Mouse (Mus musculus): ENCODE results near the gene Grid1. TPM values are rescaled to one million over a fixed set of nuclear protein-coding genes. Genes with fewer than 3 reads are reported as not detected.

Gene Grid1
- polyA plus RNA-seq, 1 experiment from 2014 or later = 0.24 TPM

DNA sequence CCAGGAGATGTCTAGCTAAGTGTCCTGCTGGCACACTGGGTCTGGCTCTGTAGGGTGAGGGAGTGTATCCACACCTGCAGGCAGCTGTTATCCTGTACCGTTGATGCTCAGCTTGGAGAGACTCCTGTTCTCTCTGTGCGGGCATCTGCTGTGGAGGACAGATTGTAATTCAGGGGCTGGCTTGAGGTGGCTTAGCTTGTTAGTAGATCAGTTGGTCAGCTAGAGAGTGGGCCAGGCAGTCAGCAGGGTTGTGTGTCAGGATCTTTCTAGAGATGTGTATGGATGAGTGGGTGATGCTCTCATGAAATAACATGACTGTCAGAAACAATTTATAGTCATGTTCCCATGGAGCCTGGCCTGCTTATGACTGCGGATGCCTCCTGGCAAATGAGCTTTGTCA lies 24.3 kb downstream of the Grid1 start:
- peaks cover 6% of the 10 kb centered on the region; the same call in 1 of the 2 replicates for H3K4me1 ChIP-seq
- DNase-seq (ENCODE audit: extremely low spot score, low spot score) = no peak
- WGBS = 90% methylated on average over 3 of the region's 3 CpGs
- no peak overlapping the region for H3K27ac ChIP-seq
- no peaks in the 10 kb centered on the region for H3K36me3 ChIP-seq (replicated peaks)
- H3K27me3 ChIP-seq (ENCODE audit: poor library complexity, severe bottlenecking) = no peaks in the 10 kb centered on the region
- no peaks in the 10 kb centered on the region for H3K9me3 ChIP-seq
- no peak overlapping the region for H3K4me3 ChIP-seq

DNA sequence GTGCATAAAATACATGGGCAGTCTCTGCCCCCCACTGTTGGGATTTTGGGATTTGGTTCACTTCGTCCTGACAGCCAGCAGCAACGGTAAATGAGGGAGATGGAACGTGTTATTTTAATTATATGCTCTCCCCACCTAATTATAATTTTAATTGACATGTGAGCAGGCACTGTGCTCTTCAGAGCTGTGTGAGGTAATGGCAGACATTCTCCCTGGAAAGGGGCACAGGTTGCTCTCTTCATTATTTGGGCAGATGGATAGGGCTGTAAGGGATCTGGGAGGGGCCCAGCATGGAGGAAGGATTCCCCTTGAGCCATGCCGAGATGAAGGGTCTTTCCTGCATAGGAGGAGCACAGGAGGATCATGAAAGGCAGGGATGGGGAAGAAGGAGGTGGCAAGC lies 26.9 kb downstream of the Grid1 start:
- no peak overlapping the region for H3K27ac ChIP-seq
- no peaks in the 10 kb centered on the region for H3K9me3 ChIP-seq
- H3K36me3 ChIP-seq (replicated peaks) = no peaks in the 10 kb centered on the region
- H3K4me3 ChIP-seq = no peak overlapping the region
- no peak for DNase-seq (ENCODE audit: extremely low spot score, low spot score)
- H3K27me3 ChIP-seq (ENCODE audit: poor library complexity, severe bottlenecking) = no peaks in the 10 kb centered on the region
- H3K4me1 ChIP-seq = peaks cover 6% of the 10 kb centered on the region; the same call in 1 of the 2 replicates
- WGBS = 62% methylated on average over 4 of the region's 4 CpGs

DNA sequence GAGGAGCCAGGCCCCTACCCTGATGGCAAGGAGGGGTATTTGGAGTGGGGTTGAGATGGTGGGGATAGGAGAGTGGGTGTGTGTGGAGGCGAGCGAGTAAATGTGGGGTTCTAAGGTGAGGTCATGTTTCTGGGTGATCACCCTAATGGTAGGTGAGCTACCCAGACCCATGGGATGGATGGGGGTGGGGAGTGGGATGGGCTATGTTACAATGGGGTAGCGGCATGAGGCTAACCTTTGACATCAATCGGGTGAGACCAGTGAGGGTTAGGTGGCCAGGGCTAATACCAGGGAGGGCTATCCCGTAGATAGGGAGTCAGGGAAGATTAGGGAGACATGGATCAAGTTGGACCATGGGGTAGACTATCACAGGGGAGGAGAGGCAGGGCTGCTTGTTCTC lies 27.7 kb downstream of the Grid1 start:
- no peaks in the 10 kb centered on the region for H3K9me3 ChIP-seq
- no peak overlapping the region for H3K27ac ChIP-seq
- no peak for DNase-seq (ENCODE audit: extremely low spot score, low spot score)
- H3K27me3 ChIP-seq (ENCODE audit: poor library complexity, severe bottlenecking) = no peaks in the 10 kb centered on the region
- WGBS = 93% methylated on average over 5 of the region's 5 CpGs
- H3K4me1 ChIP-seq = peaks cover 6% of the 10 kb centered on the region; the same call in 1 of the 2 replicates
- no peak overlapping the region for H3K4me3 ChIP-seq
- H3K36me3 ChIP-seq (replicated peaks) = no peaks in the 10 kb centered on the region

DNA sequence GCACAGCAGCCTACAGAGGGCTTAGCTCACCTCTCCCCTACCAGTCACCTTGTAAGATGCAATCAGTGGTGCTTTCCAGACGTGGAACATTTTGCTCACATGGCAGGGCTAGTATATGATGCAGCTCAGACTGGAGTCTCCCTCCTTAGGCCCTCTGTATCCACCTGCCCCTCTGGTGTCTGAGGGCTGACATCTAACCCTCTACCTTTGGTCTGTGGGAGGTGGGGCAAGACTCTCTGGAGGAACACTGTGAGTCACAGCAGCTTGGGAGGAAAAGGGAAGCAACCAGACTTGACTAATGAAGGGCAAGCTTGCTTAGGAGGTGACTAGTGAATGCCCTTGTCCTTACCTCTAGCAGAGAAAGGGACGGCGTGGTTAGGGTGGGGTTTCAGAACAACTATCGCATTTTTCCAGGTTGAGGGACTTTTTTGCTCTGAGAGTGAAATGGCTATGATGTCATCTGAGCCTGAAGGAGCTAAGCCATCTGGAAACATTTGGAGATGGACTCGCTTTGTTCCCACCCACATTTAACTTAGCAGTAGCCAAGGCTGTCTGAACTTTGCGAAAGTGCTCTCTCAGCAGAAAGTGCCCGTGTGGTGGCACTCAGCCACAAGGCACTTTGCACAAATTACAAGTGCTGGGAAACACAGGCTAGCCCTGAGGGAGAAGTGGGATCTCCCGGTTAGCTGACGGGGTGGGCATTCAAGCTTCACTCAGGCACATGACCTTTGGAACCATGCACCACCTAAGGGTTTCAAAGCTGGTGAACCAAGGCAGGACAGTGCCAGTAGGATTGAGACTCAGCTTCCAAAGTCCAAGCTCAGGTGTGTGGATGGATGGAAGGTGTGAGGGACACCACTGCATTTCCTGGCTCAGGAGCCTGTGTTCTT lies 41.2 kb downstream of the Grid1 start:
- Histone ChIP-seq H3K27me3 (ENCODE audit: poor library complexity, severe bottlenecking) (no peaks in the 10 kb centered on the region), H3K36me3 (replicated peaks) (no peaks in the 10 kb centered on the region), H3K27ac (no peak overlapping the region), H3K9me3 (no peaks in the 10 kb centered on the region), H3K4me1 (no peaks in the 10 kb centered on the region), H3K4me3 (no peak overlapping the region)
- no peak for DNase-seq (ENCODE audit: extremely low spot score, low spot score)
- WGBS = 78% methylated on average over 9 of the region's 9 CpGs

DNA sequence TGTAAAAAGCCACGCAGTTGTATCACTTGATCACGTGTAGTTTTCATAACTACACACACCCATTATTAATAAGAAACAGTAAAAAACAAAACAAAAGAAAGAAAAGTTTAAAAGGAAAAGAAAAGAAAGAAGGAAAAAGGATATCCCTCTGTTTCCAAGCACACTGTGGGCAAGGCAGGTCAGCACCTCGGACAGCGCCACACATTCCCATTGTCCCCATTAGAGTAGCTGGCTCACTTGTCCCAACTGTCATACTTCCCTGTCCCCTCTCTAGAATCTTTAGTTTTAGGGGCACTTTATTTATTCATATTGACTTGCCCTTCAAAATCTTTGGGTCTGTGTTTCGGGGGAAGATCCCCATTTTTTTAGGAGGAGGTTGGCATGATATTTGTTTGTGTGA lies 47.4 kb downstream of the Grid1 start:
- Histone ChIP-seq H3K27me3 (ENCODE audit: poor library complexity, severe bottlenecking) (no peaks in the 10 kb centered on the region), H3K36me3 (replicated peaks) (no peaks in the 10 kb centered on the region), H3K4me1 (no peaks in the 10 kb centered on the region), H3K4me3 (no peak overlapping the region), H3K27ac (no peak overlapping the region), H3K9me3 (no peaks in the 10 kb centered on the region)
- peak; percentile 55 for DNase-seq (ENCODE audit: extremely low spot score, low spot score)
- 29% methylated on average over 5 of the region's 5 CpGs for WGBS

DNA sequence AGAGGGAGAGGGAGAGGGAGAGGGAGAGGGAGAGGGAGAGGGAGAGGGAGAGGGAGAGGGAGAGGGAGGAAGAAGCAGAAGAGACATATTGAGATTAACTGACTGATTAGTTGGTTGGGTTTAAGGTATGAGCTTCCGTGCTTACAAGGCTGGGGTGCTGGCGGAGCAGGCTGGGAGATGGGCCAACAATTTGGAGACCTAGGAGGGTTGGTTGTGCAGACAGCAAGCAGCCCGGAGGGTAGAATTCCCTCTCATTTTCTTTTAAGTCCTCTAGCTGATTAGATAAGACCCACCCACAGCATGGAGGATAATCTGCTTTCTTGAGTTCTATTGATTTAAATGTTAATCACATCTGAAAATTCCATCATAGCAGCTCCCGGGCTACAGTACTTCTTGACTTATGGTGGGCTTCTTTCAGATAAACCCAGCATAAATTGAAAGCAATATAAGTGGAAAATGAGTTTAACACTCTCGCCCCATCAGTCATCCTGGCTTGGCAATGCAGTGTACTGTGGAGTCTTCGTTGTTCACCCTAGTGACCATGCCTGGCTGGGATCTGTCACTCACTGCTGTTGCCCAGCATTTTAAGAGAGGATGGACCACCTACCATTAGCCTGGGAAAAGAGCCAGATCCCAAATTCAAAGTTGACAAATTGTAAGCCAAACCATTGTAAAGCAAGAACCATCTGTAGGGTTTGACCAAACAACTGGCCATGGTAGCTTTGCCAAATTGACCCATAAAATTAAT lies 48.8 kb downstream of the Grid1 start:
- WGBS = 88% methylated on average over 6 of the region's 6 CpGs
- Histone ChIP-seq H3K9me3 (no peaks in the 10 kb centered on the region), H3K4me3 (no peak overlapping the region), H3K4me1 (no peaks in the 10 kb centered on the region), H3K27ac (no peak overlapping the region), H3K36me3 (replicated peaks) (no peaks in the 10 kb centered on the region), H3K27me3 (ENCODE audit: poor library complexity, severe bottlenecking) (no peaks in the 10 kb centered on the region)
- no peak for DNase-seq (ENCODE audit: extremely low spot score, low spot score)

DNA sequence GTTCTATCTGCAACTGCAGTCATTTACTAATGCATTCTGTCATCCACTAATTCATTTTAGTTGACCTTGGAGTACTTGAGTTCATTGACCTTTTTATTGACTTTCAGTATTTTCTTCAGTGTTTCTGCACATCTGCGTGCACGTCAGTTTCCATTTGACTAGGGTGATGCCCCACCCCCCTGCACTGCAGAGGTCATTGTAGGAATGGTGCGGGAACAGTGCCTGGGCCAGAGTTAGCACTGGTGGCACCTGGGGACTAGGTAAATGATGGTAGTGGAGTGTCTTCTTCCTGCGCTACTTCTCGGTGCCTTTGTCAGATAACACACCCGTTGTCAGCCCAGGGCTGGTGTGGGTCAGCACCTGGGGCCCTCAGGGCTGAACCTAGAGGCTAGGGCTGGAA lies 60.1 kb downstream of the Grid1 start:
- H3K9me3 ChIP-seq = no peaks in the 10 kb centered on the region
- 49% methylated on average over 6 of the region's 6 CpGs for WGBS
- H3K36me3 ChIP-seq (replicated peaks) = no peaks in the 10 kb centered on the region
- no peak overlapping the region for H3K27ac ChIP-seq
- H3K27me3 ChIP-seq (ENCODE audit: poor library complexity, severe bottlenecking) = peaks cover 8% of the 10 kb centered on the region; the same call in 1 of the 2 replicates
- peaks cover 22% of the 10 kb centered on the region for H3K4me1 ChIP-seq
- no peak for DNase-seq (ENCODE audit: extremely low spot score, low spot score)
- no peak overlapping the region for H3K4me3 ChIP-seq

DNA sequence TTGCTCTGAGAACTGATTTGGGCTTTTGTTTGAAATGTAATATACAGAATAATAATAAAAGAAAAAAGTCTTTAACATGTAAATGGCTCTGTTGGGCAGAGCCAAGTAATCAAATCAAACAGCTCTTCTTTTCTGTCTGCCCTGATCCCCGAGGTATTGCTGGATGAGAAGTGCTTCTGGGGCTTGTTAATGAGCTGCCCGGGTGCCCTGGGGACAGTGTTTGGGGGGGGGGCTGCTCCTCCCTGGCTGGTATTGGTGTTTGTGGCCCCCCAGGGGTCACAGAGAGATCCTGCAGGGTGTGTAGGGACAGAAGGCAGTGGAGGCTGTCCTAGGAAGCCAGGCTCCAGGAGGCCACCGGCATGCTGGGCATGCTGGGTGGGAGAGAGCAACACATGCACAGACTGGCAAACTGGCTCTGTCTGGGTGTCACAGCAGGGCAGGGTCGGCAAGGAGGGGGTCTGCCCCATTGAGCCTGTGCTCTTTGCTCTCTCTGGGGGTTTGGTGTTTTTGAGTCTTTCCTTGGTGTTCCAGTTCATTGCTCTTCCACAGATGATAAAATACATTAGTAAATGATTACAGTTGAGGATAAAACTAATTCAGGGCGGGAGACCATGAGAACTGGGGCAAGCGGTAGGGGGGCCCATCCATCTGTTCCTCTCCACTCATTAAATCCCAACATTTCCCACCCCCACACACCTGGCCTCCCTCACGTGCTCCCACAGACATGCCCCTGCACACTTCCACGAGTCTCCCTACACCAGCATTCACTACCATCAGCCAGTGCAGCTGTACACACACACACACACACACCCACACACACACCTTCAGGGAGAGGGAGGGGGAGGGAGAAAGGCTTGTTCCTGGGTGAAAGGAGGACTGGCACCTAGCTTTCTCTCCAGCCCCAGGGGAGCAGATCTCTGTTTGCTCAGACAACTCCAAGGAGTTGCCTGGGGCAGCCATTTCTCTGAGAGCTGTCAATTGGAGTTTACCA lies 60.8 kb downstream of the Grid1 start:
- no peak for DNase-seq (ENCODE audit: extremely low spot score, low spot score)
- Histone ChIP-seq H3K27ac (no peak overlapping the region), H3K9me3 (no peaks in the 10 kb centered on the region), H3K4me3 (no peak overlapping the region), H3K4me1 (peaks cover 22% of the 10 kb centered on the region), H3K27me3 (ENCODE audit: poor library complexity, severe bottlenecking) (peaks cover 8% of the 10 kb centered on the region; the same call in 1 of the 2 replicates), H3K36me3 (replicated peaks) (no peaks in the 10 kb centered on the region)
- 31% methylated on average over 8 of the region's 8 CpGs for WGBS

DNA sequence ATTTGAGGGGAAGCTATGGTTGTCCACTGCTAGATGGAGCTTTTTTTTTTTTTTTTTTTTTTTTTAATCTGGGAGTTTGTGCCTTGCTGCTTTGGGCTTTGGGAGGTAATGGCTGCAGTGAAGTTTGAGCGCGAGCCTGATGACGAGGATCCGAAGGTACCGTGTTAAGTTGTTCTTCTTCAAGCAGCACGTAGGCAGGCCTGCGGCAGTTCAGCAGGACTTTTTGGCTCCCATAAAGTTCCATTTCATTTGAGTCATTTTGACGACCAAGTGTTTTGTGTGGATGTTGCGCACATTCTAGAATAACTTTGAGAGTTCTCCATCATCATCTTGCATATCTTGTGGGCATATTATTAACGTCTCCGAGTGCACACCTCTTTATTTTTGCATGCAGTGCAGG lies 64.3 kb downstream of the Grid1 start:
- no peak for DNase-seq (ENCODE audit: extremely low spot score, low spot score)
- Histone ChIP-seq H3K27me3 (ENCODE audit: poor library complexity, severe bottlenecking) (peaks cover 8% of the 10 kb centered on the region; the same call in 1 of the 2 replicates), H3K9me3 (no peaks in the 10 kb centered on the region), H3K4me1 (peaks cover 14% of the 10 kb centered on the region), H3K27ac (no peak overlapping the region), H3K36me3 (replicated peaks) (no peaks in the 10 kb centered on the region), H3K4me3 (no peak overlapping the region)
- WGBS = 93% methylated on average over 11 of the region's 11 CpGs

DNA sequence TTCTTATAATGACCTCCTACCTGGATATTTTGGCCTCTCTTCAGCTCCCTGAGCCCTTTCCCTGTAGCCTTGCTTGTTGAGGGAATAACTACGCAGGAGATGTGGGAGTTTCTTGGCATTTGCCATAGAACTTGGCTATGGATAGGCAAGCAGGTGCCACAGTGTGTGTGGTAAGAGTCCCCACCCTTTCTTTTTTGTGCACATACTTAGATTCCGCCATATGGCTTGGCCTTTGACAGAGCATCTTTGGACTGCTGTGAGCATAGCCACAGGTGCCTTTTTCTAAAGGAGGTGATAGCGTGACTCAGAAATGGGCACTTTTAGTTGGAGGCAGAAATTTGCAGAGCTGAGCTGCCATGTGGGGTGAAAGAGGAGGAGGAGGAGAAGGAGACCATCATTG lies 64.7 kb downstream of the Grid1 start:
- peaks cover 8% of the 10 kb centered on the region; the same call in 1 of the 2 replicates for H3K27me3 ChIP-seq (ENCODE audit: poor library complexity, severe bottlenecking)
- H3K9me3 ChIP-seq = no peaks in the 10 kb centered on the region
- no peak overlapping the region for H3K4me3 ChIP-seq
- H3K27ac ChIP-seq = no peak overlapping the region
- WGBS = 85% methylated on average over 3 of the region's 3 CpGs
- DNase-seq (ENCODE audit: extremely low spot score, low spot score) = no peak
- peaks cover 14% of the 10 kb centered on the region for H3K4me1 ChIP-seq
- no peaks in the 10 kb centered on the region for H3K36me3 ChIP-seq (replicated peaks)

DNA sequence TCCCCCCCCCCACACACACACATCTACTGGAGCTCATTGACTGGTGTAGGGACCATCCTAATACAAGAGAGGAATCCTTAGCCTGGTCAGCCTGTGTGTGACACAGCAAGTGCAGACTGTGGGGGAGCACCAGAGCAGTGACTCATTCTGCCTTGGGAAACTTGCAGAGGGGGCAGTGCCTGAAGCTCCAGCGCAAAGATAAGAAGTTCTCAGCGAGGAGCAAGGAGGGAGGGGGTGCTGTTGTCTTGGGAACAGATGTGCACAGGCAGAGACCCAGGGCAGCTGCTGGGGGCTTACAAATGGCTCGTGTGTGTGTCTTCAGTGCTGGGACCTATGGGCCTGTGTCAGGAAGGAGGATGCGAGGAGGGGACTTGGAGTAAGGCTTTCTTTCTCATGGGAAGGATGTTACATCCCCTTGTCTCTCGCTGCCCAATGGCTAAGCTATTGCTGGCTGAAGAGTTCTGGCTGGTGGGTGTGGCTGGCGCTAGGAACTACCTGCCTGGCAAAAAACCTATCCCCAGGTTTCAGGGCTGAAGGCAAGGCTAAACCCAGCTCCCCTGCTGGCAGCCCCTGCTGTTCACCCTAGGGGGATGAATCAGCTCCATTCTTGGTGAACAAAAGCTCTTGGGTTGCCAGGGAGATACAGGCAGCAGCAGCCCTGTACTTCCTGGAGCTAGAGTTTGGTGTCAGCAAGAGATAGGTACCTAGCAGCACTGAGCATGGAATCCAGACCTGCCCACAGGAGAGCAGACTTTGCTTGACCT lies 72.0 kb downstream of the Grid1 start:
- Histone ChIP-seq H3K9me3 (no peaks in the 10 kb centered on the region), H3K4me3 (no peak overlapping the region), H3K4me1 (peaks cover 24% of the 10 kb centered on the region), H3K27me3 (ENCODE audit: poor library complexity, severe bottlenecking) (peaks cover 39% of the 10 kb centered on the region), H3K27ac (no peak overlapping the region), H3K36me3 (replicated peaks) (no peaks in the 10 kb centered on the region)
- no peak for DNase-seq (ENCODE audit: extremely low spot score, low spot score)
- 4% methylated on average over 6 of the region's 6 CpGs for WGBS

Data from forebrain, embryonic 10.5 days (tissue).